Mouse (Mus musculus): Measurements from ENCODE around the gene Nmrk2.

Nmrk2 gene

GRCm38 (mm10) chr10:81167200-81168086 is 34.4 kb downstream of the Nmrk2 start, which contains the start of gene Pias4:
Gene Pias4, minus strand, starts transcription at chr10:81167923.
- DNase-seq (ENCODE audit: low read depth in 2 of 2, low spot score in 2 of 2) = peak; percentile 100

GRCm38 (mm10) chr10:81165118-81165517 is 36.7 kb downstream of the Nmrk2 start:
- DNase-seq (ENCODE audit: low read depth in 2 of 2, low spot score in 2 of 2) = no peak

- DNase-seq (ENCODE audit: low read depth in 2 of 2, low spot score in 2 of 2) = no peak
Observed at GRCm38 (mm10) chr10:81162318-81162652, 39.6 kb downstream of the Nmrk2 start.

- DNase-seq (ENCODE audit: low read depth in 2 of 2, low spot score in 2 of 2) = no peak
Observed at GRCm38 (mm10) chr10:81161602-81162317, 40.1 kb downstream of the Nmrk2 start.

GRCm38 (mm10) chr10:81154736-81155135 is 47.1 kb downstream of the Nmrk2 start:
- DNase-seq (ENCODE audit: low read depth in 2 of 2, low spot score in 2 of 2) = no peak

- no peak for DNase-seq (ENCODE audit: low read depth in 2 of 2, low spot score in 2 of 2)
Observed at GRCm38 (mm10) chr10:81154313-81154712, 47.5 kb downstream of the Nmrk2 start.

GRCm38 (mm10) chr10:81152609-81153008 is 49.2 kb downstream of the Nmrk2 start:
- no peak for DNase-seq (ENCODE audit: low read depth in 2 of 2, low spot score in 2 of 2)

- no peak for DNase-seq (ENCODE audit: low read depth in 2 of 2, low spot score in 2 of 2)
Observed at GRCm38 (mm10) chr10:81151261-81151660, 50.6 kb downstream of the Nmrk2 start.
